Mouse (Mus musculus) frontal cortex, postnatal 14 days (tissue): ENCODE results near the gene Ctss.

Source experiments
- DNase-seq, 2 experiments: peaks; one replicate each; pipeline ENCODE4 v3.0.0; 2022; ENCODE audit warnings: low spot score in 2 of 2

The Ctss gene

DNA sequence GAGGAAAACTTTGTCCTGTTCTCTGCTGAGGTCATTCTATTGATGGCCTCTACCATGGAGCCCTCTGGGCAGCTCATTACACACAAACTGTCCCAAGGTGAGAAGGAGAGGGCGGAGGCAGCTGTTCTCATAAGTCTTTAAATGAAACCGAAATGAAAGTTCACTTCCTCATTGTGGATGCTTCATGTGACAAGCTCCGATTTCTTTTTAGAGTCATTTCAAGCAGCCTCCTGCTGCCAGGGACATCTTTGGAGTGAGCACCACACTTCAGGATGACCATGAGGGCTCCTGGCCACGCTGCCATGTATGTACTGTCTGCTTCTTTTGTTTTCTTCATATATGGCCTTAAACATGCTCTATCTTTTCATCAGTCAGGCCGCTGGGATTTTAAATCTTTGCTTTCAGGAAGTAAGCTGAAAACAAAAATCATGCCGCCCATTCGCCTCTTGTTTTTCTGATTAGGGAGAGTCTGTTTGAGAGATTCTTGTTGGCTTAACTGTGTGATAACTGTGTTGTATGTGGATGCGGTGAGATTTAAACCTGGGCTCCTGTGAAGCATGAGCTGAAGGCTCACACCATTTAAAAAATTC lies at the start of gene Ctss:
Gene Ctss (plus strand): TSS at position 165 of the 590 bp plus-strand sequence.
- DNase-seq: no peak

DNA sequence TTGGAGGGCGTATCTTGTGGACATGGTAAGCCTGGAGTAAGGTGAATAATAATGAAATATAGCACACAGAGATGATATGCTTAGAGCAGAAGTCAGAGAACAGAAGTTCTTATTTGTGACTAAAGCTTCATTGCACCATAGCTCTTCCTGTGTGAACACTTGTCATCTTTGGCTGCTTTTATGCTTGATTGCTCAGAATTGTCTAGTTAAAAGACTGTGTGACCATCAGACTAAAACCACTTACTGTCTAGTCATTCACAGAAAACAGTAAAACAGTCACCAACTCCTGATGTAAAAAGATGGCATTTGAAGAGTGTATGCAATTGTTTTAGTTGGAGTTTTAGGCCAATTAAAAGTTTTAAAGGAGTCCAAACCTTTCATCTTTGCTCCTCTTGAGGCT lies 47.6 kb upstream of the Ctss start:
- DNase-seq: no peak

DNA sequence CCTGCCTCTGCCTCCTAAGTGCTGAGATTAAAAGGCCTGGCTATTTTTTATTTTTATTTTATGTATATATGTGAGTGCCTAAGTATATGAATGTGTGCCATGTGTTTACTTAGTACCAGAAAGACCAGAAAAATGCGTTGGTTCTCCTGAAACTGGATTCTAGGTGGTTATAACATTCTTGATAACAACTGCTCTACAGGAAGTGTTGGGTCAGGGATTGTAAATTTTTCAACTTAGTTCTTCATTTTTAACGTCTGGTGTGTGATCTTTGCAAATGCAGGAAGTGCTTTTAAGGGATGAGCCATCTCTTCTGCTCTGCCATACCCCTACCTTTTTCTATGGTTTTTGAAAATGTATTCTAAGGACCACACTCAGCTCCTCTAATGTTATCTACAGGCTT lies 40.2 kb upstream of the Ctss start:
- DNase-seq: no peak

DNA sequence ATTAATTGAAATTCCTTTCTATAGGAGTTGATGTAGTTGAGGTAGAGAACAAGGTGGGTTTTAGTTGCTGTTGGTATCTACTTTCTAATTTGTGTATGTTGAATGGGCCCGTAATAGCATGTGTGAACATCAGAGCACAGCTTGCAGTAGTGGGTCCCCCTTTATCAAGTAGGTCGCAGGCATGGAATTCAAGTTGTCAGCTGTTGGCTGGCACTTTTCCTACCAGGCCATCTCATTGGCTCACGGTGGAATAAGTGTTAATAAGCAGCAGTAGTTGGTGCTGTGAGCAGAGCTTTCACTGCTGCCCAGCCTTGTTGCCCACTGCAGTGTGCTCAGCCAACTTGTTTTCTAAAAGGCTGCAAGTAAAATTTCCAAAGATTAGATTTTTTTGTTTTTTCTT lies 37.9 kb upstream of the Ctss start:
- DNase-seq: no peak

DNA sequence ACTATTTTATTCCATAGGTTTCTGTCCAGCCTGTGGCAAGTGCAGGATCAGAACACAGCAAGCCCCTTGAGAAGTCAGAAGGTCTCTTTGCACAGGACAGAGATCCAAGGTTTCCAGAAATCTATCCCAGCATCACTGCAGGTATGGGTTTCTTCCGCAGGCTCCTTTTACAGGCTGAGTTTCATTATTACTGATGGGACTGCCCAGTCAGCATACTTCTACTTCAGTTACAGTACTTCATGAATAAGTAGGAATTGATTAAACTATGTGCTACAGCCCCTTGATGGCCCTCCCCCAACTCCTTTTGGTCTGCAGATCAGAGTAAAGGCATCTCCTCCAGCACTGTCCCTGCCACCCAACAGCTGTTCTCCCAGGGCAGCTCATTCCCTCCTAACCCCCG lies 36.3 kb upstream of the Ctss start:
- DNase-seq: no peak

DNA sequence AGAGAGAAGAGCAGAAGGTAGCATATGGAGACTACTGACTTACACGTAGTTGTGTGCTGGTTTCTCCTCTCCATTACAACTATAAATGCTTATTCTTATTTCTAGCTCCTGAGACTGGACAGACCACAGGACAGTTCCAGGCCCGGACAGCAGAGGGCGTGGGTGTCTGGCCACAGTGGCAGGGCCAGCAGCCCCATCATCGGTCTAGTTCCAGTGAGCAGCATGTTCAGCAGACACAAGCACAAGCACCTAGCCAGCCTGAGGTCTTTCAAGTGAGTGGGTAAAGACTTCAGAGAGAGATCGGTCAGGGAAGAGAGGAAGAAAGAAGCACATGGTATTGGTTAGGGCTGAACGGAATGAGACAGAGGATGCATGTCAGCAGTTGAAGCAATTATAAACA lies 32.2 kb upstream of the Ctss start:
- peak; percentile 15 to 28 for DNase-seq

DNA sequence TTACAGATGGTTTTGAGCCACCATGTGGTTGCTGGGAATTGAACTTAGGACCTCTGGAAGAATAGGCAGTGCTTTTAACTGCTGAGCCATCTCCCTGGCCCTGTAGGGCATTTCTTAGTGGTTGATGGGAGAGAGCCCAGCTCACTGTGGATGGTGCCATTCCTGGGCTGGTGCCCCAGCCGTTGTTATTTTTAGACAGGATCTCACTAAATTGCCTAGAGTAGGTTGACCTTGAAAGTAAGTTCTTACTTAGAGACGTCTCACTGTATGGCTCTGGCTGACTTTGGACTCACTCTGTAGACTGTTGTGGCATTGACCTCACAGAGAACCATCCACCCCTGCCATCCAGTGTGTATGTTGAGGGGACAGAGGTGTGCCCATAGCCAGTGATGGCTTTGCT lies 28.4 kb upstream of the Ctss start:
- DNase-seq: no peak

DNA sequence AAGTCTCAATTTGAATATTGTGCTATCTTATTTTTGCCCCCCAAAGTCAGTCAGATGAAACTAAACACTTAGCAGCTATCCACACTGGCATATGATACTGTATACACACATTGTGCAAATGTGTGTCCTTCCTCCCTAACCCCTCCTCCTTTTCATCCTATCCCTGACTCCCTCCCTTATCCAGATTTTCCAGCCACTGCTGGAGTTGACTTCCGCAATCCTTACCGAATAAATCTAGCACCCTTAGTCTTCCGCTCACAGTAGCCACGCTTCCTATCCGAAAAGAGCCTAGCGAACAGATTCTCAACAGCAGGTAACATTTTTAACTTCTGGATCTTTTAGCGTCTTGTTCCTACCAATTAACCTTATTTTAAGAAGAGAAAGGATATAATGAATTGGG lies 27.6 kb upstream of the Ctss start, which contains the start of gene Ctsk:
Gene Ctsk (plus strand): TSS at position 233 of the 400 bp plus-strand sequence.
- DNase-seq: no peak

DNA sequence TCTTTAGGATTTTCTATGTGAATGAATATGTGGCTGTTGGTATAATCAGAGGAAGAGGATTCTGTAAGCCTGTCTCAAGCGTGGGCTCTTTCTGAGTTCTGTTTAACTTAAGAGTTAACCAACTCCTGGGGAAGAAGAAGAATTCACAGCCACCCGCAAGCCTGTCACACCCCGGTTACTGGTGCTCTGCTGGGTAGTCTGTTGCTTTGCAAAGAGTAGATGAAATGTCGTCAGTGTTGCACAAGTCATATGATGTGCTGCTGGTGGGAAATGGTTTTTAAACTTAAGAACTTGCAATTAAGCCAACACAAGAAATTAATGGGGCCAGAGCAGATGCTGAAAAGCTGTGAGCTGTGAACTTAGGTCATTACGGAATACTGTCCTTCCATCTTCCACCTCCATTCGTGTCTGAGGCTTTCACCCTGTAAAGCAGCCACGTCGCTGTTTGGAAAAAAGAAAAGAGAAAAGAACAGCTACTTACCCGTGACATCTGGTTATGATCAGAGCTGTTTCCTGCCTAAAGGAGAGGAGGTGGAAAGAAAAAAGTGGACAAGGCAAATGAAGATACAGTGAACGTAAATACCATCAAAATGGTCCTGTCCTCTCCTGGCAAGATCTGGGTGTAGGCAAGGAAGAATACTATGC lies 27.0 kb upstream of the Ctss start:
- peak in 1 of 2 experiments; percentile 20 for DNase-seq

DNA sequence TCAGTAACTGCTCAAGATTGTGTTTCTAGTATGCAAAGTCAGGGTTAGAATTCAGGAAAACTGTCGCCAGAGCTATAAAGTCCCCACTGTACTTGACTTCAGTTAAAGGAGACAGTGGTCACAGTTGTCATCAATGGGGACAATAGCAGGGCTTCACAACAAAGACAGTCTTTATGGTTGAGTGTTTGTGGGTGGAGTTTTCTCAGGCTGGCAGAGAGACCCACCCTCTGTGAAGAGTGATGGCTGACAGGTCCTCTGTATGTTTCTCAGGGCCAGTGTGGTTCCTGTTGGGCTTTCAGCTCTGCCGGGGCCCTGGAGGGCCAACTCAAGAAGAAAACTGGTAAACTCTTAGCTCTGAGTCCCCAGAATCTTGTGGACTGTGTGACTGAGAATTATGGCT lies 24.3 kb upstream of the Ctss start:
- no peak for DNase-seq

DNA sequence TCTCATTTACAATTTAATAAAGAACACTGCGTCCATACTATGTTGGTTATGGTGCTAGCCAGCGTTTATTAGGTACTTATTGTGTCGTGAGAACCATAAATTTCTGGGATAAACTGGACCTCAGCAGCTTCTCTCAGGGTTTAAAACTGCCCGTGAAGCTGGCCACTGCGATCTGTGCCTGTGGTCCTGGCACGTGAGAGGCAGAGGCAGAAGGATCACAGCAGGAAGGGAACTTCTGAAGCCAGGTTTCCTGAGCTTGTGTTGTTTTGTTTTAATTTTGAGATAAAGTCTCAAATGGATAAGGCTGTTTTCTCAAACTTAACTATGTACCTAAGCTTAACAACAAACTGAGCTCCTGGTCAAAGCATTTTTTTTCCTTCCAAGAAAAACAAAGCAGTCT lies 17.2 kb upstream of the Ctss start:
- no peak for DNase-seq

DNA sequence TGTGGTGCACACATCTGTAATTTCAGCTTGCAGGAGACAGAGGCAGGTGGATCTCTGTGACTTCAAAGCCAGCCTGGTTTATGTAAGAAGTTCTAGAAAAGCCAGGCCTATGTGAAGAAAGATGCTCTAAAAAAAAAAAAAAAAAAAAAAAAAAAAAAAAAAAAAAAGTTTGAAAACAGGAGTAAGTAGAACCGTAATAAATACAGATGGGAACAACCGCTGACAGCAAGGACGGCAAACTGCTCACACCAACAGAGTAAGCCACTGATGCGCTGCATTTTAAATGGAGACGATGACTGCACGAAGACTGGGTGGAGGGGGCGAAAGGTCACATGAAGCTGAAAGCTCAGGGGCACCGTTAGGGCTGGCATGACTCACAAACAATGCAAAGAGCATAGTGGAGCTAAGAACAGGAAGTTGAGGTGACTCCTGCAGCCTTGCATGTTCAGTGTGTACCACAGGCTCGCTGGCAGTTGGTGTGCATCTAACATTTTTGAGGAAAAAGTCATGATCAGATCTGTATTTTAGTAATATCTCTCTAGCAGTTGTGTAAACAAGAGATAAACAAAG lies 14.9 kb upstream of the Ctss start:
- no peak for DNase-seq

DNA sequence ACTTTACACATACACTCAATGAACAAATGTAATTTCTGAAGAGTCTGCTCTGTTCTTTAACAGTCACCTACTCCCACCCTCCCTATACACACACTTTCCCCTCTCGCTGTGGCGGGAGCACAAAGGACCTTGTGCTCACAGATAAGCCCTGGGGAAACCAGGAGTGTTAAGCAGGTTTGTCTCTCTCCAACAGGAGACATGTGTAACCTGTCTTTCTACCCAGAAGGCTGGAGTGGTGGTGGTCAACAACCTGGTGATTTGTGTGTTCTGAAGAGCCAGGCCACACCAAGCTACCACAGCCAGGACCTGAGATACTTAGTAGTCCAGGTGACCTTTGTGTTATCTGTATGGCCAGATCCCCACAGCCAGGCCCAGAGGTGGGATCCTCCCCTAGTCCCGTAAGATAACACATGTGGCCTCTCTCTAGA lies 10.0 kb upstream of the Ctss start:
- DNase-seq: no peak

DNA sequence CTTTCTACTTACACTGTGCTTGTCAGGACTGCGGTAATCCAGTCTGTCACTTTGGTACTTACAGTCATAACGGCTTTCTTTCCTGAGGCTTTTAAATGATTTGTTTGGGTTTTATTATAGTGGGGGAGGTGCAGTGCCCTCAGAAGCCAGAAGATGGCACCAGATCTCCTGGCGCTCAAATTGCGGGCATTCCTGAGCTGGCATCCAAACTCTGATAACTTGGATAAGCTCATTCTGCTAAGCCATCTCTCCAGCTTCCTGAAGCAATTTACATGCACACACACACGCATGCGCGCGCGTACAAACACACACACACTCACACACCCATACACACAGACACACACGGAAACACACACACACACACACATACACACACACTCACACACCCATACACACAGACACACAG lies 9.1 kb upstream of the Ctss start:
- DNase-seq: peak; percentile 37 to 69

DNA sequence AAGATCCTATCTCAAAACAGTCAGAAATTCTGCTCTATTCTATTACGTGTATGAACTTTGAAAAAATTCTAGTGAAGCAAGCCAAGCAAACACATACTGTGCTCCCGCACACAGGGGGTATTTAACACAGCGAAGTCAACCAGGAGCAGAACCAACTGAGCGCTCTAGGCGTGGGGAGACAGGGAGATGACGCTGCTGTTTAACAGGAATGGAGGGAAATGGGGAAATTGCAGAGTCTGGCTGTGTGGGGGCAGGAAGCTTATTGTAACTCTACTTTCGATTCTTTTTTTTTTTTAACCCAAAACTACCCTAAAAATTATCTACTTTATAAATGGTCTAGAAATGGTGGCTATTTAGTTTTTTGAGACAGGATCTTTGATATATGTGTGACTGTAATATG lies 7.7 kb upstream of the Ctss start:
- DNase-seq: no peak

DNA sequence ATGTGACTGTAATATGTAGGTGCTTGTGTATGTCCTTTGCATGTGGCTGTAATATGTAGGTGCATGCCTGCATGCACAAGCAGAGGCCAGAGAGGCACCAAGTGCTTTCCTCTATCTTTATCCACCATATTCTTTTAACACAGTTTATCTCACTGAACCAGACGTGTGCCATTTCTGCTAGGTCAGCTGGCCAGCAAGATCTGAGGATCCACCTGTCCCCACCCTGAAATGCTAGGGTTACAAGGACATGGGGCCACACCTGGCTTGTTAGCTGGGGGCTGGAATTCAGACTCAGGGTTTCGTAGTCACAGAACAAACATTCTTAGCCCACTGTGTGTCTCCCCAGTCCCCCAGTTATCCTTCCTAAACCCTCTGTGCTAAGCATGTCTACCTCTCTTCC lies 7.3 kb upstream of the Ctss start:
- DNase-seq: no peak

DNA sequence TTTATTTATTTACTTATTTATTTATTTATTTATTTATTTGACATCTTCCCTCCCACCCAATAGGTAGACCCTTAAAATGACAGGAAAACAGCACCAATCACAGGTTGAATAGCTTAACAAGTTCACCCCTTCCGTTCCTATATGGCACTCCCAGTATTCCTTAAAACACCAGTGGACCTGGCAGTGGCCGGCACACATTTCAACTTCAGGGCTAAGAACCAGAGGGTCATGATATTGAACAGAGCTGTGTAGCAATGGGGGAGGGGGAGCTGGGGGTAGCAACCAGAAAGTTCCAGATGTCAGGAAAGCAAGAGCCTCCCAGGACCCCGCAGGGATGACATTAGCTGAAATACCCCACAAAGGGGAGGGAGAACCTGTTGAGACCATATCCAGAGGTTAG lies 6.5 kb upstream of the Ctss start:
- no peak for DNase-seq

DNA sequence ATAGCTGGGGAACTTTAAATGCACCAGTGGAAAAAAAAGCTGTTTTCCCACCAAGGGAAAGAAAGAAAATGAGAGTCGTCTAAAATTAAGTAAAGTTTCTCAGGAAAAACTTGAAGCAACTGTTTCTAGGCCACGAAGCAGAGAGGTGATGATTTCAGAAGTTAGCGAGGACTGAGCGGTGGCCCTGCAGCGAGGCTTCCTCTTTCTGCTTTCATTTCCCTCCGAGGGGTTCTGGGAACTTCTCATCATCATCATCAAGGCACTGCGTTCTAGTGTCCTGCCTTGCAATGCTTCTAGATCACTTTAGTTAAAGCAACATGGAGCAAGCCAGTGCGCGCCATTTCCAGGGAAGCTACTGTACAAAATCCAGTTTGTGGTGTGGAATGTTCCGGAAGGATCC lies 5.4 kb upstream of the Ctss start:
- no peak for DNase-seq

DNA sequence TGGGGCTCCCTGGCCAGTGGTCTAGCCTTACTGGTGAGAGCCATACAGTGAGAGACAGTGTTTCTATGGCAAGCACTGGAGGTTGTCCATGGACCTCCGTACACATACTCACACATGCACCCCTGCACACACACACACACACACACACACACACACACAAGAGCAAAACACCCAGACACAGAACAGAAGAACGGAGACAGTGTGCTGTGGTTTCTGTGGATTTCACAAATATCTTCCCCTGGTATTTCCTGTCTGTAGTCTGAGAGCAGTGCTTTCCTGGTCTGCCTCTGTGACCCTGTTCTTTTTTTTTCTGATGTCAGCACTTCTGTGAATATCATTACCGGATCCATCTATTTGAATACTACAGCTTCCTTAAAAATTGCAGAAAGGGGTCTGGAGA lies 2.9 kb upstream of the Ctss start:
- DNase-seq: no peak

DNA sequence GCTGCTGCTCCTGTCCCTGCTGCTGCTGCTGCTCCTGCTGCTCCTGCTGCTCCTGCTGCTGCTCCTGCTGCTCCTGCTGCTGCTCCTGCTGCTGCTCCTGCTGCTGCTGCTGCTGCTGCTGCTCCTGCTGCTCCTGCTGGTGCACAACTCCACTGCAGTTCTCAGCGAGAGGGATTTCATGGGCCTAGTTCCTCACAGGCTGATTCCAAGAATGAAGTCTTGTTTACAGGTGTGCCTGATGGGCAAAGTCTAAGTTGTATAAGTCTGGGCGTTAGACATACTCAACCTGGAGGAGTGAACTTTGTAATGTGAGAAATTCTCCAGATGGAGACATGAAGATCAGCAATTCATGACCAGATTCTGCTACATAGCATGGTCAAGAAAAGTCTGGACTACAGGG lies 1.9 kb upstream of the Ctss start:
- DNase-seq: no peak

DNA sequence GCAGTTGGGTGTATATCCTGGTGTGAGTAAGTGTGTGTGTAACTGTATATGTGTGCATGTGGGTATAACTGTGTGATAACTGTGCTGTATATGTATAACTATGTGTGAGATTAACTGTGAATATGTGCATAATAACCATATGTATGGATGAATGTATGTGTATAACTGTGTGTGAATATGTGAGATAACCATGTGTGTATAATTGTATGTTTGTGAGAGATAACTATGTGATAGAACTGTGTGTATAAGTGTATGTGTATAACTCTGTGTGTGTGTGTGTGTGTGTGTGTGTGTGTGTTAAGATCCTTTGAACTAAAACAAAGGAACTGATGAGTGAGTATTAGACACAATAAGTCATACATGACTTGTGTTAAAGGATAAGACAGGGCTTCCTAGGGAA lies 475 bp upstream of the Ctss start:
- no peak for DNase-seq

DNA sequence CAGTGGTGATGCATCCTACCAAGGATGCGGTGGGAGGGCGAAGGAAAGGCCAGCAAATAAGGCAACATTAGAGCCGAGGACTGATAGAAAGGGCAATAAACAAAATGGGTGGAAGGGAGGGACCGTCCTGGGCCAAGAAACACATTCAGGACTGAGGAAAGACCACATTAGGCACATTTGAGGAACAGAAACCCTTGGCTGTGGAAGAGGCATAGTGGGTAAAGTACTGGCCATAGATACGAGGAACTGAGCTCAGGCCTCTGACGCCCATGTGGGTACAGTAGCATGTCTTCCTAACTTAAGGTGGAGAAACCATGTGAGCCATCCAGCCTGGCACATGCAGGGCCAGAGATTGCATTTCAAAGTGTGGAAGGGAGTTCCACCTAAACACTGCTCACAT lies 3.2 kb downstream of the Ctss start:
- no peak for DNase-seq

DNA sequence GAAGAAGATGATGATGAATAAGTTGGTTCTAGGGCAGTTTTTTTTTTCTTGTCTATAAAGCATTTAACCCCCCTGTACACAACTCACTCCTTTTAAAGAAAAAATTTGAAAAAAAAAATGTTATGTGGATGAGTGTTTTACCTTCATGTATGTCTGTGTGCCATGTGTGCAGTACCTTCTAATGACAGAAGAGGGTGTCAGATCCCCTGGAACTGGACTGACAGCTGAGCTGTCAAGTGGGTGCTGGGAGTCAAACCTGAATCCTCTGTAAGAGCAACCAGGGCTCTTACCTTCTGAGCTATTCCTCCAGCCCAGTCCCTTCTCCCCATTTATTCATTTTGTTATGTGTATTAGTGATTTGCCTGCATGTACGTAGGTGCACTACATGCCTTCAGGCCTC lies 4.4 kb downstream of the Ctss start:
- no peak for DNase-seq

DNA sequence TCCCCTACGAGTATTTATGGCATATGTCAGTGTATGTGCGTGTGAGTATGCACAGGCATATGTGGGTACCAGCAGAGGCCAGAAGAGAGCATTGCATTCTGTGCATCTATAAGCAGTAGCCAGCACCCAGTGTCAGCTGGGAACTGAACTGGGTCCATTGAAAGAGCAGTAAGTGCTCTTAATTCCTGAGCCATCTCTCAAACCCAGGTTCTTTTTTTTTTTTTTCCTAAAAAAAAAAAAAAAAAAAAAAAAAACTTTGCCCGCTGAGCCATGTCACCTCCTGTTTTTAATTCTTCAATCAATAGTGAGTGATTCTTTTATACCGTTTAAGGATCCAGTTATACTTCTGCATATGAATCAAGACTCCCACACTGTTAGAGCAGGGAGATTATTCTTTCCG lies 6.8 kb downstream of the Ctss start:
- DNase-seq: no peak
